Mouse (Mus musculus) adrenal gland, adult (tissue): ENCODE results near the gene Dcn.

ENCODE experiments used
- DNase-seq, 2 experiments: peaks; one replicate each; pipeline ENCODE4 v3.0.0; 2022 to 2023; ENCODE audit warnings: low spot score in 1 of 2; ENCODE audit not compliant: inconsistent age in 2 of 2

Dcn gene

GRCm38 (mm10) chr10:97538202-97538601 is 58.8 kb downstream of the Dcn start:
- no peak for DNase-seq

- no peak for DNase-seq
These were observed 68.3 kb downstream of the Dcn start for GRCm38 (mm10) chr10:97547740-97548139.

- DNase-seq: no peak
These were observed 85.8 kb downstream of the Dcn start, which contains the start of gene Lum for GRCm38 (mm10) chr10:97564957-97565856. Gene Lum (plus strand): TSS chr10:97565128.

- DNase-seq: peak in 1 of 2 experiments; percentile 56
These were observed 88.2 kb downstream of the Dcn start for GRCm38 (mm10) chr10:97567489-97568135.
